Mouse (Mus musculus) layer of hippocampus, postnatal 10 days (tissue): ENCODE data around the gene Larp4b. TPM values are rescaled to one million over a fixed set of nuclear protein-coding genes. Genes with fewer than 3 reads are reported as not detected.
A peak's percentile ranks its signal among the peaks of the same experiment; 100 is the strongest.

Source experiments
- DNase-seq, 2 experiments: peaks; one replicate each; pipeline ENCODE4 v3.0.0; 2021; ENCODE audit warnings: low spot score in 2 of 2
- total RNA-seq, 2 experiments: library from RNA; stranded (reverse); gene quantifications; 2 replicates each; pipeline ENCODE4 v1.2.3; 2021

Larp4b gene
- total RNA-seq, 2 experiments from 2014 or later = 95.8 to 98.1 TPM

DNA sequence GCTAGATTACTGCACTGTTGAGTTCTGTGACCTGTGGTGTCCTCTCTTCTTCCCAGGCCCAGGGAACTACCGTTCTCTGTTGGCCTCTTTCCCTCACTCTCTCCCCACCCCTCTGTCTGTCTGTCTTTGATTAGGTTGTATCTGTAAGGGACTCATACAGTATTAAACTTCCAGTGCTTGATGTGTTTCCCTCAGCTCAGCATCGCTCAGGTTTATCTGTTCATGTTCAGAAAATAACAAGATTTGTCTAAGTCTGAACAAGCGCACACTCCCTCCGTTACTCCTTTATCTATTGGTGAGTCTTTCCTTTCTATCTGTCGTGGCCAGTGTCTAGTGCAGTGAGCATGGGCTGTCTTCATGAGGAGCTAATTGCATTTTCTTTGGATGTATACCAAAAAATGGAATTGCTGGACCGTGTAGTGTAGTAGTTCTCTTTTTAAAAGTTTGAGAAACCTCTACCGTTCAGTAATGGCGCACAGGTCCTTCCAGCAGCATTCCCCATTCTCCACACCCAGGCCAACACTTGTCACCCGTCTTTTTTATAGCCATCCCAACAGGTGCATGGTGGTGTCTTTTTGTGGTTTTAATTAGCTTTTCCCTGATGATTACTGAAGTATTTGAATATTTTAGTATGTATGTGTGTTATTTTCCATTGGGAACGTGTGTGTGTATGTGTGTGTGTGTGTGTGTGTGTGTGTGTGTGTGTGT is 27.3 kb downstream of the Larp4b start:
- no peak for DNase-seq

DNA sequence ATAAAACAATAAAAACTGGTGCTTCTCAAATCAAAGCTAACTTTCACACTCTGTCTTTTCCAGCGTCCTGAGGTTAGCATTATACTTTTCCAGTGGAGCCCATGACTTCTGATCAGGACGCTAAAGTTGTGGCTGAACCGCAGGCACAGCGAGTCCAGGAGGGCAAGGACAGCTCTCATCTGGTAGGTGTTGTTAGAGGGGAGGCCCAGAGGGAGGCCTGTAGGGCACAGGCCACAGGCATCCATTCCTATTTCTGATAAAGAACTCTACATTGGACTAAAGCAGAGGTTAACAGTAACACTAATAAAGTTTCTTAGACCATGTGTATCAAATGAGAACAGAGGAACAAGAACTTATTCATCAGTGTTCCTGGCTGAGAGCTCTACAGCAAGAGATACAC is 28.4 kb downstream of the Larp4b start:
- no peak for DNase-seq

DNA sequence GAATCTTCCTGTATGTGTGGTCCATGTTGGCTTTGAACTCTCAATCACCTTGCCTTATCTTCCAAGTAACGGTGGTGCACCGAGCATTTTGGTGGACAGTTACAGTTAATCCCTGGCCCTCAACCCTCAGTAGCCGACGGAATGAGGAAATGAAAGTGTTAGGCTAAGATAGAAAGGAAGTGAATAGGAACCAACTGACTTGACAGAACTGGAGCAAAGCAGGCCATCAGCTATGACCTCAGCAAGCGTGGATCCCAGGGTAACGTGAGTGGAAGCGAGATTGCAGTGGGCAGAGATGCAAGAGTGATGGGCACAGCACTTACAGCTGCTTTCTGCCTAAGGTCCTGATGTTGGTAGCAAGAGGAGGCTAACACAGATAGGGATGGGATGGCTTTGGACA is 31.5 kb downstream of the Larp4b start:
- DNase-seq = no peak

DNA sequence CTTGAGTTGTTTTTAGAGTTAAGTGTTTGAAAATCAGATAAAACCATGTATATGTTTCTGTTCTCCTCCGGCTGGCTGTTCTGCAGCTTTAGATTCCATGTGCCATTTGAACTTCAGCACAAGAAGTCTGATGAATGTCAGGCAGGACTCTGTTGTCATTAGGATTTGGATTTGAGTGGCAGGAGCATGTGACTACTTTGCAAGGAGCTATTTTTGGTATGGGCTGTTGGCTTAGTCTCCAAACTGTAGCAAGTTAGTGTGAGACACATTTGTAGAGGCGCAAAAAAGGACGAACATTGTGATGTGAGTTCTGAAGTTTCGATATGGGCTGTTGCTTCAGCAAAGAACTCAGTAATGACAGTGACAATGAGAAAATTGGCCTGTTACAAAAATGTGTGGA is 34.0 kb downstream of the Larp4b start:
- DNase-seq = no peak

- no peak for DNase-seq
These were observed 35.1 kb downstream of the Larp4b start for GRCm38 (mm10) chr13:9128707-9129314.

DNA sequence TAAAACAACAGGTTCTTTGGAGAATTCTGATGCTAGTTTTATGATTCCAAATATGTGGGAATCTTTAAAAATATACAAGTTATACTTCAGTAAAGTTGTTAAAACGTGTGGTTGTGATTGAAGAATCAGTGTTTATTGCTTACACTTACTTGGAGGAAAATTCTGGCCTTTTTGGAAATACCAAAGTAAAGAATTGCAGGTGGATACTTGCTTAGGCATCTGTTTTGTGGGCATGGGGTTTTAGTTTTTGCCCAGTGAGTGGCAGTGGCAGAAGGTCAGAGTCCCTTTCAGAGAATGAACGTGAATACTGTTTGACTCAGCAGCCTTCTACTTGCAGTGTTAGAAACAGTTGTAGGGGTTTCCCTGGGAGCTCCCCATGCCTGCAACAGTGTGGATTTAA is 40.7 kb downstream of the Larp4b start:
- no peak for DNase-seq

DNA sequence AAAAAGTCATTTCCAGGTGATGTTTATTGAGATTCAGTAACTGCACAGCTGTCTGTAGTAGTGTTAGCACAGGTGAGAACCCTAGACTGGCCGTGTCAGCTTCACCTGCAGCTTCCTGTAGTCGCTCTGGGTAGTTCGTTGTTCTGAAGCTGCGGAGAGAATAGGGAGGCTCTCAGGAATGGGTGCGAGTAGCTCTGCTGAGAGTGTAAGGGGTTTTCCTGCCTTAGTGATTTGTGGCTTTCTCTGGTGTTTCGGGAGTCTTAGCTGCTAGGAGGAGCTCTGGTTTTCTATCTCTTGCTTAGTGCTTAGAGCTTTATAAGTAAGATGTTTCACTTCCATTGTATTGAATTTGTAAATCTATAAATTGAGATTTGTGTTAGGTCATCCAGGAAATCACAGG is 42.4 kb downstream of the Larp4b start:
- no peak for DNase-seq

DNA sequence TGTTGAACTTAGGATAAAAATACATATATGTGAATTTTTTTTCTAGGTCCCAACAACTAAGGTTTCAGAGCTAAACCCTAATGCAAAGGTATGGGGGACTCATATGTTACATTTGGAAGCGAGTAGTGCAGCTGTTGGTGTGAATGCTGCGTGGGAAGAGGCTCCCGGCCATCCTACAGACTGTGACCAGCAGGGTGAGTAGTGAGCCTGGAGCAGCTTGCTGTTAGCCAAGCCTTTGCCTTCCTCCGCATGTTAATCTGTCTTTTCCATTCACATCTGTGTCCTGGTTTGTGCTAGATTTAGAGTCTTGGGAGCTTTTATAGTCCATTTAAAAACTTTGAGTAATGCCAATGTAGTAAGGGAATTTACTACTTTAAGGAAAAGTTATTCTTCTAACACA is 43.1 kb downstream of the Larp4b start:
- peak; percentile 24 to 34 for DNase-seq

GRCm38 (mm10) chr13:9139466-9139991 is 45.8 kb downstream of the Larp4b start:
- no peak for DNase-seq

- no peak for DNase-seq
These were observed 46.5 kb downstream of the Larp4b start for GRCm38 (mm10) chr13:9140204-9140603.

GRCm38 (mm10) chr13:9142371-9142770 is 48.7 kb downstream of the Larp4b start:
- no peak for DNase-seq

DNA sequence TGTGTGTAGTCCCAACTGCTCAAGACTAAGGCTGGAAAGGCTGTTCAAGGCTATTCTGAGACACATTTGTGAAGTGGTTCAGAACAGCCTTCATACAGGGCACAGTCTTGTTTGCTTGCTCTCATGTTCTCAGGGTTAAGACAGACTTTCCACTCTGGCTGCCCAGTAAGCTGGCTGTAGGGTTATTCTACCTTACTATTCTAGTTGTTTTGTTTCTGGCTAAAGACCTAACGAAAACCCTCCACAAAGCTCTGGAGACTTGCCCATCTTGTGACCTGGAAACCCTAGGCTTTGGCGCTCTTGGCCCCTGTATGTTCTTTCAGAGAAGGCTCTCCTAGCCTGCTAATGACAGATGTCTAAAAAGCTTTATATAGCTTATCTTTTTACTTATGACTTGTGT is 55.1 kb downstream of the Larp4b start:
- no peak for DNase-seq

GRCm38 (mm10) chr13:9149473-9150217 is 56.0 kb downstream of the Larp4b start:
- DNase-seq = no peak

GRCm38 (mm10) chr13:9151100-9151499 is 57.4 kb downstream of the Larp4b start:
- DNase-seq = no peak

DNA sequence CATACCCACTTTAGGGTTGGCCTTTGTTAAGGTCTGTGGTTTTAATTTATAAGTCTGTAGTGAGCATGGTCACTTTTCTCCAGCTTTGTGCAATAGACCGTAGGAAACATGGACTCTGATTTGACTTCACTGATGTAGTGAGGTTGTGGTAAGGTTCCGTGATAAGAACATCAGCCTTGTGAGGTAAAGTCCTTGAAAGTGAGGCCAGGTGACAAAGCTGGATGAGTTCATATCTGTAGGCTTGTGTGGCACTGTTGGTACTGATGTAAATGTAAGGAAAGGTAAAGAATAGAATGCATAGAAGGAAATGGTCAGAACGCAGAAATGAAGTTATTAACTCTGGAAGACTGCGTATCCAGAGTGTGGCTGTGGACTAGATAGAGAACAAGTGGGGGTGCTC is 57.9 kb downstream of the Larp4b start:
- DNase-seq = no peak

DNA sequence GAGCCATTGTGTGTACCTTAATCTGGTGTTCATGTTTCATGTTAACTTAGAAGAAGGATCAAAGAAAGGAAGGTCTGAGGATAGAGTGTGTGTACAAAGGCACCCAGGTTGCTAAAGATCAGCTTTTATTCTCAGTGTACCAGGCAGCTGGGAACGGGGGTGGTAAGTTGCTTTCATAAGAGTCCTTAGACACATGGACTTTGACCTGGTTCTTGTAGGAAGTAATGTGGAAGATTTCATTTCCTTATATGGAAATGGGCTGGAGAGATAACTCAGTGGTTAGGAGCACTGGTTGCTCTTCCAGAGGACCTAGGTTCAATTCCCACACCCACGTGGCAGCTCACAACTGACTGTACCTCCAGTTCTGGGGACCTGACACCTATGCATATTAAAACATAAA is 58.6 kb downstream of the Larp4b start:
- no peak for DNase-seq

DNA sequence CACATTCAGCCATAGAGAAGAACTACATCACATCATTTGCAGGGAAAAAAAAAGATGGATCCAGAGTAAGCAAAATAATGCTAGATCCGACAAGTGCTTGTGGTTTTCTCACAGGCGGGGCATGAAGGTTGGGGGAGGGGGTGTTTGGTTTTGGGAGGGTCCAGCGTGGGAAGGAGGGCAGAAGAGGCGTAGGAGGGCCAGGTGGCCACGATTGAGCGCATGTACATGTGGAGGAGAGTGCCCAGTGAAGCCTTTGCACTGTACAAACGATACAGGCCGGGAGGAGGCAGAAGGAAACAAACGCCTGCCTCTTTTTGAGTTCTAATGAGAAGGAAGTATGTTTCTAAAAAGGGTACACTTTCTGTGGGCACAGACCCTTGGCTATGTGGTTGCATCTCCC is 60.1 kb downstream of the Larp4b start:
- DNase-seq = no peak

GRCm38 (mm10) chr13:9159282-9159681 is 65.6 kb downstream of the Larp4b start:
- DNase-seq = no peak

- DNase-seq = no peak
These were observed 69.2 kb downstream of the Larp4b start for GRCm38 (mm10) chr13:9162888-9163287.

DNA sequence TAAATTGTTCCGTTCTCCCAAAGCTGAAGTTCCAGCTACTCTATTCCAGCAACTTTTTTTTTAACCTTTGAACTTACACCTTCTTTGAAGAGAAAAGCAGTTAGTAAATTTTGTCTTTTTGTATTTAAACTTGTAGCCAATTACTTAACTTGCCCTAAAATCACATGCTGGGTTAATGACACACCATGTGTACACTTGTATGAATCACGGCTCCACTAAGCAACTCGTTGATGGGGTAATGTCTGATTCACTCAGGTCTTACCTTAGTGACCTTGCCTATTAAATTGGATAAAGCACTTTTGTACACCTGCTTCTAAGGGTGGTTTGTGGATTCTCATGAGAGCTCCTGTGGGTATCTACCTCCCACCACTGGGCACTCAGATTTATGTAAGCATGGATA is 74.2 kb downstream of the Larp4b start:
- DNase-seq = no peak

- DNase-seq = no peak
These were observed 75.9 kb downstream of the Larp4b start for GRCm38 (mm10) chr13:9169616-9170015.

- no peak for DNase-seq
These were observed 77.0 kb downstream of the Larp4b start for GRCm38 (mm10) chr13:9170726-9171125.
